Mouse (Mus musculus) layer of hippocampus, postnatal 14 days (tissue): Measurements from ENCODE around the gene Ubtf. TPM values are rescaled to one million over a fixed set of nuclear protein-coding genes. Genes with fewer than 3 reads are reported as not detected.

ENCODE experiments used
- DNase-seq, 2 experiments: peaks; one replicate each; pipeline ENCODE4 v3.0.0; 2021 to 2022; ENCODE audit warnings: low spot score in 2 of 2, mixed read lengths in 1 of 2
- total RNA-seq, 2 experiments: library from RNA; stranded (reverse); gene quantifications; 2 replicates each; pipeline ENCODE4 v1.2.3; 2021

Ubtf gene
- total RNA-seq, 2 experiments from 2014 or later: 120 to 121 TPM

- DNase-seq: peak in 1 of 2 experiments; percentile 65
Measured at GRCm38 (mm10) chr11:102318576-102319409, 749 bp downstream of the Ubtf start.

DNA sequence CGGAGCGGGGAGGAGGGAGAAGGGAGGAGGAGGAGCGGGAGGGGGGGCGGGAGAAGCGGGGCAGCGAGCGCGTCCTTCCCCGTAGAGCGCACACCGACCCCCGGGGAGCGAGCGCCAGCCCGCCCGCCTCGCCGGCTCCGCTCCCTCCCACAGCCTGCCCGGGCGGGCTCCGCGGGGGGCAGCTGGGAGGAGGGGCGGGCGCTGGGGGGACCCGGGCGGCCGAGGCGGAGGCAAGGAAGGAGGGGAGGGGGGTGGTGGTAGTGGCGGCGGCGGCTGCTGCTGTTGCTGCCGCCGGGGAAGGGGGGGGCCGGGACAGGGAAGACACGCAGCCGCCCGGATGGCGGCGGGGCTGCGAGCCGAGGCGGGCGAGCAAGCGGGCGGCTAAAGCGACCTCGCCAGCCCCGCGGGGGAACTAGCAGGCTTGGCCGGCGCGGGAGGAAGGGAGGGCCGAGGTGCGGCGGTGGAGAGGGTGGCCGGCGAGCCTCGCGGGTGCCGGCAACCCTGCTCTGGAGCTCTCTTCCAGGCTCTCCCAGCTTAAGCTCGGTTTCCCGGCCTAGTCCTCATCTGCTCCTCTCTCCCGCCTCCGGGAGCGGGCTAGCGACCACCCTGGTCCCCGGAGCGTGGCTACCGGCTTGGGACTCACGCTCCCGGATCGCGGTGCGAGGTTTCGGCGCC, 1.5 kb downstream of the Ubtf start:
- DNase-seq: peak; percentile 61 to 64

GRCm38 (mm10) chr11:102317298-102317900, 2.1 kb downstream of the Ubtf start:
- peak in 1 of 2 experiments; percentile 58 for DNase-seq

DNA sequence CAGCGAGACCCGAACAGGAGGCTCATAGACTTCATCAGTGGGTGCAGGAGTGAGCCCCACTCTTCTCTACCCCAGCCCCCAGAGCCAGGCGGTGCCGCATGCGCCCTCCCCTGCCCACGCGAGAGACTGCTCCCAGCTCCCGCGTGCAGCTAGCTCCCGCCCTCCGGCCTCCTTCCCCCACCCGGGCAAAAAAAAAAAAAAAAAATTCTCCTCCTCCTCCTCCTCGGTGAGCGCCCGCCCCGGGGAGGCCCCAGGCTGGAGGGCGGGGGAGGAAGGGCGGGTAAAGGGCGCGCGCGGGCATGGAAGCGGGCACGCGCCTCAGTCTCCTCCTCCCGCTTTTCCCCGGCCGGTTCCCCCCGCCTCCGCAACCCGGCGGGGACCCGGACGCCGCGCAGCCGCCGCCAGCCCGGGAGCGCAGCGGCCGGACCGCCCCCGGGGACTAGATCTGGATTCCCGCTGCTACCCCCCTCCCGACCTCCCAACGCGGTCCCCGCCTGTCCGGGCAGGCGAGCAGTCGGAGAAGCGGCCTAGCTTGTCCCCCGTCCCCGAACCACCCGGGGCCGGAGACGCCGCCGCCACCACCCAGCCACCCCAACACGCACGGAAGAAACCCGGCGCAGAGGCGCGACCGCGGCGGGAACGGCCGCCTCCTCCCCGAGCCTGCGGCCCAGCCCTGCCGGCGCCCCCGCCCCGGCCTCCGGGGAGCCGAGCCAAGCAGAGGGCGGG, 2.8 kb downstream of the Ubtf start:
- DNase-seq: peak; percentile 82 to 84

DNA sequence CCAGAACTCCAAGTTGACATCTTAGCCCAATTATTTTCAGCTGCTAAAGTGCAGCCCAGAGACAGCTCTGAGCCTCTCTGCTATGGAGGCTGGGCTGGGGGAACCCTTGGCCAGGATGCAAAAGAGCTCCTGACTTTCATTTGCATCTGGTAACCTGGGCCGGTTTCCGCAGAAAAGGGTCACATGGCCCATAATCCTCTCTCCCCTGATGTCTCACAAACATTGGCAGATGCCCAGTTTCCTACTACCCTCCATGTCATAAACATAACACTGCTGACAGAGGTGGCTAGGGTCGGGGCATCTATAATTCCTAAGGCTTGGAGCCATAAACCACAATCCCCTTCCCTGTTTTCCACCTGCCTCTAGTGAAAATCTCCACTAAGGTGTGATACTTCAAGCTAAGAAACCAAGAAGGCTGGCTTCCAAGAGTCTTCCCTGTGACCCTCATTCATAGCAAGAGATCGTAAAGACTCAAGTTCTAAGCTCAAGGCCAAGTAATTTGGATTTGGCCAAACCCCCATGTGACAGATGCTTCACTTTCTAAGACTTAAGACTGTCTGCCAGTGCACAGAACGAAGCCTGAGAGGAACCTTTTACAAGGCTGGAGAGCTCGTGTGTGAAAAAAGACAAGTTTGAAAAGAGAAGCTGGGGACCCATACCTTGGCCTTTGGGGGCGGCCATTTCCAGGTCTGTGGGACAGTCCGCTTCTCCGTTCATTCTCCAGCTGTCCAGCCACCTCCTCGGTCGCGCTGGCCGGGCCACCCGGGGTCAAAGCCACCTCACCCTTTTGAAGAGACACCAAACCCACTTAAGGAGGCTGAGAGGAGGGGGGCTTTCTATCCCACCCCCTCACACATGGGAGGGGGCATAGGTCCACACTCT, 3.6 kb downstream of the Ubtf start:
- no peak for DNase-seq

- no peak for DNase-seq
Measured at GRCm38 (mm10) chr11:102314321-102314720, 5.2 kb downstream of the Ubtf start.

DNA sequence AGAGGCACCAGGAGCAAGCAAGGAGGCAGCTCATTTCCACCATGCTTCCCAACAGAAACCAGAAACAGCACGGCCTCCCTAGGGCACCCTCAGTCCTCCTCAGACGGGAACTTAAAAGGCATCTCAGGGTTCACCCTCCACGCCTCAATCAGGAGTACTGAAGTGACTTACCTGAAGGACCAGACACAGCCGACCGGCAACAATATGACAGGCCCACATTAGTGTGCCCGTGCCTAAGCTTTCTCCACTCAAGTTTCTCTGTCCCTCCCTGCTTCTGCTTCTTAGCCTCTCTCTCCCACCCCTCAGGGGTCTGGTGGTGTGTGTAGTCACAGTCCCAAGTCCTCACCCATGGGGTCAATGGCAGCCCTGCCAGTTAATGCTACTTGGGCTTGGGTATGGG, 7.0 kb downstream of the Ubtf start:
- no peak for DNase-seq

DNA sequence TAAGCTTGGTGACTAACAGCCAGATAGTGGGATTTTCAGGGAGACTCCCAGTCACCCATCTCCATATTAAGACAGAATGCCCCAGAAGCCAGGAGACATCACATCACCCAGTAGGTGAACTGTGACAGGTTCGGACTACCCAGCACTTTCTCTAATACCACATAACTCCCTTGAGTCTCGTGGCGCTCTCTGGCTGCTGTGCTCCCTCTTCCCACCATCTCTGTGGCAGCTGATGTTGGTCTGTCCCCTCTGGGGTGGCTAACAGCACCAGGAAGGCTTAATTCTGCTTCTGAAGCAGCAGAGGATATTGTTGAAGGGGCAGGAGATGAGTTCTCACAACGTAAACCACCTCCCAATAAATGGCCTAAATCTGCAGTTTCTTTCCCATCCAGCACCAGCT, 7.6 kb downstream of the Ubtf start:
- no peak for DNase-seq

GRCm38 (mm10) chr11:102310768-102311695, 8.5 kb downstream of the Ubtf start:
- no peak for DNase-seq

DNA sequence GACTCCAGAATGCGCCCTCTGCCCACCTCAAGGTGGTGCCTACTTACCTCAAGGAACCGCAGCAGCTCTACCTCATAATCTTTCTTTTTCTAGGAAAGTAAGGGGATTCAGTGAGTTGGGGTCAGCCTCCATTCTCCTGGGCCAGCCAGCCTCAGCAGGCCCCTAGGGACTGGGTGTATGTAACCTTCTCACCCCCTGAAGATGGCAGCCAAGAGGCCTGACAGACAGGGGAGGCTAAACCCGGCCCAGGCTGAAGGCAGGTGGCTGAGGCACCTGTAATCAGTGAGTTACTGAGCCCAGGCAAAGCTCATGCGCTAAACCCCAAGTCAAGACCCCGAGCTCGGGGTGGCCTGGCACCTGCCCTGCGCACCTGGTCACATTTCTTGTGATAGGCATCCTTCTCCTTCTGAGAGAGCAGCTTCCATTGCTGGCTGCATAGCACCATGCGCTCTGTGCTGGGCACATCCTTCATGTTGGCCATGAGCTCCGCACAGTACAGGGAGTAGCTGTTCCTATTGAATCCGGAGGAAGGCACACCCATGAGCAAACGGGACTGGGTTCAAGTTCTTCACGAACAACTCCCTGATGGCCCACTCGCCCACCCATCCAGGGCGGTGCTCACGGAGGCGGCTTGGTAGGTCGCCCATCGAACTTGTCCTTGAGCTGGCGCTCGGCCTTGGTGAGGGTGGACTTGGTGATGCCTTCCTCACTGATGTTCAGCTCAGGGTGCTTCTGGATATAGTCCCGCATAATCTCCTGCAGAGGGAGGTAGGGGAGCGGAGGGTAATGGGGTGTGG, 9.5 kb downstream of the Ubtf start:
- DNase-seq: no peak

DNA sequence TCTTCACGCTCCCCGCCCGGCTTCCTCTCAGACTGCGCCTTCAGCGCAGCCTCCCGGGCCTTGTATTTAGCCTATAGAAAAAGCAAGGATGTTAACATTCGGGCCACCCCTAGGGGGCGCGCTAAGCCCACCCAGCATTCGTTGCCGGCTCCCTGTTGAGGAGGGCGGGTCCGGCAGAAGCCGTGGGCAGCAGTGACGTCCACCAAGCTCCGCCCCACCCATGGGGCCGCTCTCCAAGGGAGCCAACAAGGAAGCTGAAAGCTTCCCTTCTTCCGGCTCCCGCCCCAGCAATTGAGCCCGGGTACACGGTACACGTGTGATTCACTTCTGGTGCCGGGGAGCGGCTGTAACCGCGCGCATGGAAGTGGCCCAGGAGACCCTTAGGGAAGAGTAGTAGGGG, 10.6 kb downstream of the Ubtf start:
- DNase-seq: peak; percentile 96 to 97

GRCm38 (mm10) chr11:102308104-102308503, 11.4 kb downstream of the Ubtf start:
- no peak for DNase-seq

DNA sequence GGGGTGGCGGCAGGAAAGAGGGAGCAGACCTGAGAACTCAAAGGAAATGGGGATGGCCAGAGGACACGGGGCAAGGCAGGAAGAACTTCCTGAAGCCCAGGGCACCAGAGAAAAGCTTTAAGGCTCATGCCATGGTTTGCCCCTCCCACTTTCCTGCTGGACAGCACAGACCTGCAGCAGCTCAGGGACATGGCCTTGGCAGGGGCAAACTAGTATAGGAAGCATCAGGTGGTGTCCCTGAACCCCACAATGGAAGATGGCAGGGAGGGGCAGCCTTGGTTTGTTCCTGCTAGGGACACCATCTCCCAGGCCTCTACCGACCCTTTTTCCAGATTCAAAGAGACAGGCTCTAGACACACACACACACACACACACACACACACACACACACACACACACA, 14.2 kb downstream of the Ubtf start:
- DNase-seq: no peak

GRCm38 (mm10) chr11:102304141-102304540, 15.4 kb downstream of the Ubtf start:
- DNase-seq: no peak

DNA sequence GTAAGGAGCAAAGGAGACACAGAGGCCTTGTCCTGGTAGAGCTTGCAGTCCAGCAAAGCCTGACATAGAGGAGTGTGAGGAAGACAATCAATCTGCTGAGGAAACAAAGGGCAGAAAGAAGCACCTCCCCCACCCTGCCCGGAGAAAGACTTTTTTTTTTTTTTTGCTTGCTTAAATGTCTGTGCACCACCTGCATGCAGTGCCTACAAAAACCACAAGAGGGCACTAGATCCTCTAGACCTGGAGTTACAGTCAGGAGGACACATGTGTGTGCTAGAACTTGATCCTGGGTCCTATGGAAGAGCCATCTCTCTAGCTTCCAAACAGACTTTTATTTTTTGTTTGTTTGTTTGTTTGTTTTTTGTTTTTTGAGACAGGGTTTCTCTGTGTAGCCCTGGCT, 19.7 kb downstream of the Ubtf start:
- DNase-seq: peak in 1 of 2 experiments; percentile 52

- DNase-seq: no peak
Measured at GRCm38 (mm10) chr11:102297577-102298556, 21.7 kb downstream of the Ubtf start.
